Mouse (Mus musculus): ENCODE data around the gene Zfp182.

Zfp182 gene

DNA sequence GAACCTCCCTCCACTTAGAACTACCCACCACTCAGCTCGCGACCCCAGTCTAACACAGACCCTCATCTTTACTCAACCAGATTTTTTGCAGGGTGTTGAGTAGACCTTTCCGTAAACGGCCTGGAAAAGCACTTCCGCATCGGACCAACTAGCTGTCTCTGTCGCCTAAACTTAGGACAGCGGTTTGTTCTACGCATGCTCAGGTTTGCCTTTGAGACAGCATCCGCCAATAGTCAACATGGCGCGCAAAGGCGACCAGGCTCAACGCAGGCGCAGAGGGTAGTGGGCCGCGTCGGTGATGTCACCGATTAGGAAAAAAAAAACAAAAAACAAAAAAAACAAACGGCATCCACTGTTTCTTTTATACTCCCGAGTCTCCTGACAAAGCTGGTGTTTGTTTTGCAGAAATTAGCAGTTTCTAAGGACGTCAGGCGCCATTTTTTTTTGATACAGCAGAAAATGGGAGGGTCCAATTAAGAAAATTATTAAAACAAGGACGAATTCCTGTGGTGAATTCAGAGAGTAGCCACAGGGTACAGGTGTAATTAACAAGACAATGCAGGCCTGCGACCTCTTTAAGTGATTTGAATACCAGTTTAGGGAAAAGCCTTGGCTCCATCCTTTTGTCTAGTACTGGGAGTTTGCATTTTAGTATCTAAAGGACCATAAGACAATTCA lies at the start of gene Zfp182:
TSS of gene Zfp182 (minus strand) at position 451 of the 678 bp plus-strand sequence.
- DNase-seq (ENCODE audit: low spot score), result peak; percentile 50

DNA sequence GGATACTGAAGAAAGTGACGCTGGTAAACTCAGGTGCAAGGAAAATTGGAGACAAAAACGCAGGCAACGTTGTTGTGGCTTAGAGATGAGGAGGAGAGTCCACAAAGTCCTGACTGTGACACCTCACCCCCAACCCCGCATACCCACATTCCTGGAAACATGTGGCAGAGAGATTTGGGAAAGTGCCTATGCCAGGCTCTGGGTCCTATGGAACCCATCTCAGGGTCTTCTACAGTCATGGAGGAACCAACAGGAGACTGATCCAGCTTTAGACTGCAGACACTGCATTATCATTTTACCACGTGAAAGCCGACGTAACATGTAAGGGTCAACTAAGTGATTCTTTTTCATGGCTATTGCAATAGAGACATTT lies 27.7 kb upstream of the Zfp182 start:
- no peak for DNase-seq (ENCODE audit: low spot score)

DNA sequence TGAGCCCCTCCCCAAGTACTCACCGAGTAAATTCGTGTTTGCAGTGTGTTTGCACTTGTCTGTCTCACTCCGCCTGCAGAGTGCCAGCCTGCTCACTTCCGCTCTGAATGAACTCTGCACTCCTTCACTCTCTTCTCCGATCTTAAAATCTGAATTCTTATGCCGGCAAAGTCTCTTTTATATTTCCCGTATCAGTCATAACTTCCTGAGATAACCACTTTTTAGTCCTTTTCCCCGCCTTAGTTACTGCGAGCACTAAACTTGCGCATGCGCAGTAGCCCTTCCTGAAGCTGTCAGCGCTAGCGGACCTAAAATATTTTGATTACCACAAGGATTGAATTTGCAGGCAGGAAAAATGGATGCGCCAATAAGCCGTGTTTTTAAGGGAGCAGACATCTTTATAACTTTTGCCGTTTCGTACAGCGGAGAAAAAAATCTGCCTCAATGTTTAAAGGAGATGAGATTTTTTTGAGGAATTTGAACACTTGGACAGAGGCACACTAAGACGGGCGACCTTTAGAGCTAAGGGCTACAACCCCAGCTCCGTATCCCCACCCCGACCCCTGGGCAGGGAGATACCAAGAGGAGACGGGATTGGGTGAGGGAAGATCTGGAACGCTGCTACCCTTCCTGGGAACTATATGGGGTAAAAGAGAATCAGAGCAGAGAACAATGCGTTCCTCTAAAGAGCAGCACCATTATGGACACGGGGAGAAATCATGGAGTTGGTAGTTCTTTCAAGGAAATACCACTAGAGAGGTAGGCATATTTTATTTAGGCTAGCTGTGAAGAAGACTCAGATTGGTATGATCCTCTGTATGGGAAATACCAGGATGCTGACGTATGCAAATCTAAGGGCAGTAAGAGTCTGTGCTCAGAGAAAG lies 27.1 kb upstream of the Zfp182 start, which contains the start of gene Zfp300:
TSS of gene Zfp300 (minus strand) at position 545 of the 884 bp plus-strand sequence.
- DNase-seq (ENCODE audit: low spot score), result peak; percentile 52

DNA sequence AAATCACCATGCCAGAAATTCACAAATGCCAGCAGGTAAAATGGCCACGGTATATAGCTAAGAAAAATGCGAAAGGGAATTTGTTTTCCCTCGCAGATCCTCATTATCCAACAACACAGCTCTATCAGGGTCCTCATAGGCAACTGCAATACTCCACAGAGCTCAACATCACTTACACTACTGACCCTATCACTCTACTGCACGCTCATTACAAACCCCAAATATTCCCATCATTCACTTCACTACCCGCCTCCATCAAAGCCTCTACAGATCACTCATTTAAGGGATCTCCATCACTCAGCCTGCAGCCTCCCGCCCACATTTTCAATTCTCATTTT lies 26.5 kb upstream of the Zfp182 start:
- DNase-seq (ENCODE audit: low spot score), result no peak

DNA sequence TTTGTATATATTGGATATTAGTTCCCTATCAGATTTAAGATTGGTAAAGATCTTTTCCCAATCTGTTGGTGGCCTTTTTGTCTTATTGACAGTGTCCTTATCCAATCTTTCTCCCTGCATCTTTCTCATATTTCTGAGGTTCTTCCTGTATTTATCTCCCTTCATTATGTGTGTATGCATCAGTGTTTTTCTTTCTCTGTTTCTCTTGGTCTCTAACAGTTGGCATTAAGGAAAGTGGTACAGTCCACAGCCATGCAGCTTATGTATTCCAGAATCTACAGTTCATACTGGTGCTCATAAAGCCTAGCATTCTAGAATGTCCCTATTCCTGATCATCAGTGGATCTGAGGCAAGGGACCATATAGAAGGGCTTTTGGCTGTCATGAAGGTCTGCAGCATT lies 6.0 kb upstream of the Zfp182 start, which contains the start of gene Spaca5:
TSS of gene Spaca5 (plus strand) at position 301 of the 400 bp plus-strand sequence.
- DNase-seq (ENCODE audit: low spot score), result no peak

DNA sequence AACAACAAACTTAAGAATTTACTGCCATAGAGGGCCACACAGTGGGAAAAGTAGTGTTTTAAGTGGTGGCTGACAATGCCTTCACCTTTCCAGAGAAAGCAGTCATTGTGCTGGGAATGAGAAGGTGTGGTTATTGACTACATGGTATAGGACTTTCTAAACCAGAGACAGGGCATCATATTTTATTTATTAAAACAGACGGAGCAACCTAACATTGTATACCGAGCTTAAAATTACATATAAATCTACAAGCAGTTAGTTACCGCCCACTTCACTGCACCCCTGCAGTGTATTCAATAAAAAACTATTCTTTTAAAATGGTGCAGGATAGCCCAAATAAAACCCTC lies 401 bp upstream of the Zfp182 start:
- no peak for DNase-seq (ENCODE audit: low spot score)

DNA sequence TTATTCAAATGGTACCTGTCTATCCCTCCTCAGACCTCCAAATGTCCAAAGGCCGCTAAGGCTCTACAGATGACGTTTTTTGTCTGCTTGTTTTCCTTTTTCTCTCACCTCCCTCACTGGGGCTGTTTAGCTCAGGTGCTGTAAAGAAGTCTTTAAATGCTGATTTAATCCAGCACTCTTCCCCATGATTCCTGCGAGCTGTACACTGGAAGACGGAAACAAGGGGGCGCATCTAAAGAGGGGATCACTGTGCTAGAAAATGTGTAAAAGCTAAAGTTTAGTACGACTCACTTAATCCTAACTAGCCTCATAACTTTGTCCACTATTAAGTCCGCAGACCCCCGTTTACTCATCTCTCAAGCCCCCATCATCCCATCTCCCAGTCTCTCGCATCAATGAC lies 656 bp downstream of the Zfp182 start:
- DNase-seq (ENCODE audit: low spot score), result no peak

DNA sequence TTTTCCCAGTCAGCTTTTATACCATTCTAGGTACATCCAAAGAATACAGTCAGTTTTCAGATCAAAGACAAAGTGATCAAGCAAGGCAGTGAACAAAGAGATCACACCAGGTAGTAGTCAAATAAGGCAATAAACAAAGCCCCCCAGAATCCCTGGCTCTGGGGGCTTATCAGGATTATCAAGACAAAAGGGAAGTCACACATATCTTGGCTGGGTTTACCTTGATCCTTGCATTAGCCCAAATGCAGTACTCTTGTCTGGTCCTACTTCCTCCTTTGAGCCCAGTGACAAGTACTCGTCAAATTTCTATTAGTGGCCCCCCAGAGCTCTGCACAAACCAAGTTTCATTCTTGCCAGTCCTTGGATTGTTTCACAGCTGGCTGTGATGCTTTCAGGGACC lies 81.2 kb downstream of the Zfp182 start:
- no peak for DNase-seq (ENCODE audit: low spot score)

Data from left cerebral cortex, adult 11 months (tissue).